Mouse (Mus musculus) heart, embryonic 16.5 days (tissue): ENCODE results near the gene Slc22a23. TPM values are rescaled to one million over a fixed set of nuclear protein-coding genes. Genes with fewer than 3 reads are reported as not detected.

Source experiments
- ATAC-seq: fragments of 200-750 bp; cut with Nextera tagmentation; replicated peaks from 2 replicates; pipeline ENCODE4 v1.8.0; 2017; ENCODE audit warnings: moderate number of reproducible peaks; ENCODE audit not compliant: insufficient read depth, low FRiP score; ENCODE audit errors: extremely low read depth
- H3K27ac ChIP-seq: fragments of 300-500 bp; sonication (generic); 2 replicates; pipeline ENCODE4 v1.5.1; 2014; ENCODE audit warnings: mild to moderate bottlenecking, low read length, control low read depth, moderate library complexity
- H3K27me3 ChIP-seq: fragments of 300-500 bp; sonication (generic); 2 replicates; pipeline ENCODE4 v1.6.1; 2014; ENCODE audit warnings: low read length, mixed read lengths; ENCODE audit not compliant: control insufficient read depth, insufficient read depth
- H3K36me3 ChIP-seq: fragments of 300-500 bp; sonication (generic); 2 replicates; pipeline ENCODE4 v1.6.1; 2014; ENCODE audit not compliant: control insufficient read depth, insufficient read depth
- H3K4me1 ChIP-seq: fragments of 300-500 bp; sonication (generic); 2 replicates; pipeline ENCODE4 v1.6.1; 2014; ENCODE audit warnings: low read length, mixed read lengths; ENCODE audit not compliant: control insufficient read depth, insufficient read depth
- H3K4me2 ChIP-seq: fragments of 300-500 bp; sonication (generic); 2 replicates; pipeline ENCODE4 v1.6.1; 2014; ENCODE audit warnings: low read depth, mild to moderate bottlenecking, control low read depth, low read length
- H3K4me3 ChIP-seq: fragments of 300-500 bp; sonication (generic); 2 replicates; pipeline ENCODE4 v1.5.1; 2014; ENCODE audit warnings: mild to moderate bottlenecking, control low read depth, low read length
- H3K9ac ChIP-seq: fragments of 300-500 bp; sonication (generic); 2 replicates; pipeline ENCODE4 v1.6.1; 2014; ENCODE audit warnings: low read length, control low read depth
- H3K9me3 ChIP-seq: fragments of 300-500 bp; sonication (generic); replicated peaks from 2 replicates; pipeline ENCODE4 v1.6.1; 2016; ENCODE audit warnings: low read length; ENCODE audit not compliant: control insufficient read depth
- WGBS: fragments of 180-500 bp; shearing (Covaris S2); extraction: QIAGEN DNeasy Blood & Tissue Kit; methylation state at CpG from one replicate; pipeline ENCODE4 v1.1.7; 2014; 5-methylcytosine and 5-hydroxymethylcytosine counted together
- polyA plus RNA-seq: library from polyadenylated mRNA; unstranded; fragments of >200 nt; fragmentation: Nextera tagmentation; extraction: Ambion mirVana; gene quantifications from 2 replicates; pipeline ENCODE4 v1.2.1, GENCODE M21; 2015

Gene Slc22a23
- polyA plus RNA-seq, 1 experiment from 2014 or later, result 3.3 TPM

- H3K4me2 ChIP-seq, result no peak overlapping the region
- peaks cover 4% of the 10 kb centered on the region; the same call in 1 of the 2 replicates for H3K4me1 ChIP-seq
- no peak overlapping the region for H3K27ac ChIP-seq
- H3K27me3 ChIP-seq, result no peaks in the 10 kb centered on the region
- 77% methylated on average over 6 of the region's 6 CpGs for WGBS
- no peak for ATAC-seq
- no peak overlapping the region for H3K4me3 ChIP-seq
- no peaks in the 10 kb centered on the region for H3K36me3 ChIP-seq
- H3K9me3 ChIP-seq, result no peaks in the 10 kb centered on the region
- no peak overlapping the region for H3K9ac ChIP-seq
These were observed 63.6 kb downstream of the Slc22a23 start for GRCm38 (mm10) chr13:34281360-34281759.

- H3K27ac ChIP-seq, result no peak overlapping the region
- ATAC-seq, result no peak
- 71% methylated on average over 5 of the region's 5 CpGs for whole genome bisulfite sequencing
These were observed 66.2 kb downstream of the Slc22a23 start for GRCm38 (mm10) chr13:34278759-34279270.

DNA sequence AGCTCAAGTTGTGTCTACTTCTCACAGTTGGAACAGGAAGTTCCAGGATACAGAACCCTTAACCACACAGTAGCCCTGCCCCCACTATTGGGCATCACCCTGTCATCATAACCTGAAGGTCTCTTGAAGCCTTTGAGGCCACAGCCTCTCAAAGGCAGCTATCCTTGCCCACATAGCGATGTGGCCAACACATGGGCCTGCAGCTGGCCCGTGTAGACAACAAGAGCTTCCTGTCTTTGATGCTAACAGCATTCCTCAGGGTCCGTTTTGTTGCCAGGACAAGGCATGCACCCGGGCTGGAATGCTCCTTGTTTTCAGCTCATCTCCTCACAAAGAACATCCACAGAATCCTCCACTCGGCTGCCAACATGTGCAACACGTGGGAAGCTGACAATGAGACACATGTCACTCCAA is 66.7 kb downstream of the Slc22a23 start:
- no peak overlapping the region for H3K27ac ChIP-seq
- no peak overlapping the region for H3K9ac ChIP-seq
- 44% methylated on average over 6 of the region's 6 CpGs for WGBS
- H3K9me3 ChIP-seq, result peaks cover 3% of the 10 kb centered on the region; the same call in 1 of the 2 replicates
- no peak overlapping the region for H3K4me3 ChIP-seq
- no peak overlapping the region for H3K4me2 ChIP-seq
- no peak for ATAC-seq
- H3K36me3 ChIP-seq, result no peaks in the 10 kb centered on the region; the same call in 1 of the 2 replicates
- H3K27me3 ChIP-seq, result no peaks in the 10 kb centered on the region
- peaks cover 6% of the 10 kb centered on the region; the same call in 1 of the 2 replicates for H3K4me1 ChIP-seq

More at GRCm38 (mm10) chr13:34278759-34279270, 66.2 kb downstream of the Slc22a23 start:
- H3K9ac ChIP-seq, result no peak overlapping the region
- no peaks in the 10 kb centered on the region; the same call in 1 of the 2 replicates for H3K36me3 ChIP-seq
- peaks cover 3% of the 10 kb centered on the region; the same call in 1 of the 2 replicates for H3K9me3 ChIP-seq
- no peak overlapping the region for H3K4me2 ChIP-seq
- H3K27me3 ChIP-seq, result no peaks in the 10 kb centered on the region
- no peak overlapping the region for H3K4me3 ChIP-seq
- H3K4me1 ChIP-seq, result peaks cover 6% of the 10 kb centered on the region; the same call in 1 of the 2 replicates

DNA sequence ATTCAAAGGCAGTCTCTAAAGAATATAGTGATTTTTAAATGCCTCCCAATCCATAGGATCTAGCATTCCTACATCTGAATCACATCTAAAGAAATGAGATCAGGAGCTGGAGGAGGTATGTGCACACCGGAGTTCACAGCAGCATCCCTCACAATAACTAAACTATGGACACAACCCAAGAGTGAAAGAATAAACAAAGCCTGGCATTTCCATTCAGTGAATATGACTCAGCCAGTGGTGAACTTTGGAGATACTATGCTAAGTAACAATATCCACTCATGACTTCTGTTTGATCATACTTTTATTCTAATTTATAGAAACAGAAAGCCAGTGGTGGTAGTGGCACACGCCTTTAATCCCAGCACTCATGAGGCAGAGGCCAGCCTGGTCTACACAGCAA is 67.4 kb downstream of the Slc22a23 start:
- no peak for ATAC-seq
- Histone ChIP-seq H3K27ac (no peak overlapping the region), H3K9me3 (peaks cover 3% of the 10 kb centered on the region; the same call in 1 of the 2 replicates), H3K9ac (no peak overlapping the region), H3K27me3 (no peaks in the 10 kb centered on the region), H3K4me3 (no peak overlapping the region), H3K4me1 (peaks cover 10% of the 10 kb centered on the region), H3K36me3 (no peaks in the 10 kb centered on the region; the same call in 1 of the 2 replicates), H3K4me2 (no peak overlapping the region)
- WGBS, result 88% methylated on average over 2 of the region's 2 CpGs

- Histone ChIP-seq H3K4me2 (no peak overlapping the region), H3K4me1 (peaks cover 16% of the 10 kb centered on the region), H3K27ac (no peak overlapping the region), H3K9ac (no peak overlapping the region), H3K36me3 (no peaks in the 10 kb centered on the region; the same call in 1 of the 2 replicates), H3K27me3 (no peaks in the 10 kb centered on the region), H3K4me3 (no peak overlapping the region), H3K9me3 (peaks cover 3% of the 10 kb centered on the region; the same call in 1 of the 2 replicates)
- 56% methylated on average over 3 of the region's 3 CpGs for WGBS
- no peak for ATAC-seq
These were observed 68.0 kb downstream of the Slc22a23 start for GRCm38 (mm10) chr13:34277001-34277400.

GRCm38 (mm10) chr13:34274890-34275289 is 70.1 kb downstream of the Slc22a23 start:
- H3K27ac ChIP-seq, result no peak overlapping the region
- no peaks in the 10 kb centered on the region for H3K27me3 ChIP-seq
- H3K4me1 ChIP-seq, result peaks cover 18% of the 10 kb centered on the region
- 68% methylated on average over 1 of the region's 1 CpGs for WGBS
- H3K36me3 ChIP-seq, result no peaks in the 10 kb centered on the region; the same call in 1 of the 2 replicates
- no peak for ATAC-seq
- H3K4me2 ChIP-seq, result no peak overlapping the region
- peaks cover 3% of the 10 kb centered on the region; the same call in 1 of the 2 replicates for H3K9me3 ChIP-seq
- H3K4me3 ChIP-seq, result no peak overlapping the region
- no peak overlapping the region for H3K9ac ChIP-seq

GRCm38 (mm10) chr13:34274417-34274816 is 70.6 kb downstream of the Slc22a23 start:
- H3K9ac ChIP-seq, result no peak overlapping the region
- H3K27ac ChIP-seq, result no peak overlapping the region
- H3K9me3 ChIP-seq, result peaks cover 3% of the 10 kb centered on the region; the same call in 1 of the 2 replicates
- H3K4me2 ChIP-seq, result no peak overlapping the region
- ATAC-seq, result no peak
- H3K4me3 ChIP-seq, result no peak overlapping the region
- H3K27me3 ChIP-seq, result no peaks in the 10 kb centered on the region
- WGBS, result 93% methylated on average over 2 of the region's 2 CpGs
- peaks cover 18% of the 10 kb centered on the region for H3K4me1 ChIP-seq
- no peaks in the 10 kb centered on the region; the same call in 1 of the 2 replicates for H3K36me3 ChIP-seq

DNA sequence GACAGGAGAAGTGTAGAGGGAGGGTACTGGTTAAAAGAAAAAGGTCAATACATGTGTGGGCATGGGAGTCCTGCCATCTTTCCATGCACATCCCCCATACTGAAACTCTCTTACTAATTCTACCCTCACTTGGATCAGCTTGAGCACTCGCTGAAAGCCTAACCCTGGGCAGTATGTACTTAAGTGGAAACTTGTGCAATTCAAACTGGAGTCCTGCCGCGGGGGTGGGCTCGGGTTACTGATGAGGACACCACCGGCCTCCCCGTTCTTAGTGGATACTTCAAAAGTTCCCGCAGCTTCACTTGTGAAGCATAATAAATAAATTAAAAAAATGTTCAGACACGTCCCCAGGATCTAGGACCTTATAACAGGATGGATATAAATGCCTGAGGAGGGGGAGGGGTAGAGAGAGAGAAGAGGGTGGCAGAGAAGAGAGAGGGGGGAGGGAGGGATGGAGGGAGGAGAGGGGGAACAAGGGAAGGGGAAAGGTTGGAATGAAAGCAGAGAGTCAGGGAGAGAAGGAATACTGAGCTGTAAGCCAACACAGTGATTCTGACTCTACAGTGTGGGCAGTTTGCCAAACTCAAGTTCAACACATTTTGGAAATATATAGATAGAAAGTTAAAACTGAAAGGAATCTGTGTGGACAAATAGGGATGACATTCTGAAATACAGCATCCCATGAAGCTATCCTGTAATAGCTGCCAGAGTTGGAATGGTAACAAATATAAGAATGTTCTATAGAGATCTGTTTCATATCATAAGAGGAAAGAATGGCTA is 72.5 kb downstream of the Slc22a23 start:
- H3K4me1 ChIP-seq, result peaks cover 14% of the 10 kb centered on the region
- H3K27ac ChIP-seq, result no peak overlapping the region
- H3K36me3 ChIP-seq, result no peaks in the 10 kb centered on the region; the same call in 1 of the 2 replicates
- no peak overlapping the region for H3K9ac ChIP-seq
- WGBS, result 39% methylated on average over 8 of the region's 8 CpGs
- H3K4me3 ChIP-seq, result no peak overlapping the region
- no peaks in the 10 kb centered on the region for H3K27me3 ChIP-seq
- H3K9me3 ChIP-seq, result peaks cover 3% of the 10 kb centered on the region; the same call in 1 of the 2 replicates
- peak overlapping the region; percentile 23 for H3K4me2 ChIP-seq
- no peak for ATAC-seq

DNA sequence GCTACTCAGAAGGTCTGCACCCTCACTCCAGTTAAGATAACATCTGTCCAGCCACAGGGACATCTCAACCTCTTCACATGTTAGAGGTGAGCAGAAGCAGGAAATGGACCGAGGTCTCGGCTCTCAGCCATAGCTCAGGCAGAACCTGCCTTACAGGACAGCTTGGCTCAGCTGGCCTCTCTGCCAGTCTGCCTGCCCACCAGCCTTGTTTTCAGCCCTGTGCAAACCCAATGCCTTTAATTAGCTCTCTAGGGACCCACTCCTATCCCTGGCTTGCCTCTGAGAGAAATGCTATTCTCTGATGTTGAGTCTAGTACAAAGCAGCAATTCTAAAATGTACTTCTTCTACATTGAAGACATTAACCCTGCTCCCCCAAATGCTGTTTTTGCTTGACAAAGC is 73.3 kb downstream of the Slc22a23 start:
- Histone ChIP-seq H3K36me3 (no peaks in the 10 kb centered on the region; the same call in 1 of the 2 replicates), H3K27me3 (no peaks in the 10 kb centered on the region), H3K4me2 (no peak overlapping the region), H3K9ac (no peak overlapping the region), H3K27ac (0 out of 2 replicates have a peak overlapping the region, but pooled peaks have one; percentile 6), H3K4me3 (no peak overlapping the region), H3K9me3 (peaks cover 3% of the 10 kb centered on the region; the same call in 1 of the 2 replicates), H3K4me1 (peaks cover 14% of the 10 kb centered on the region)
- no peak for ATAC-seq
- WGBS, result 77% methylated on average over 2 of the region's 2 CpGs
